Mouse (Mus musculus) C2C12 (cell line): ENCODE data around the gene Fos.

Experiments used
- CTCF ChIP-seq: IDR thresholded peaks from one replicate; pipeline ENCODE4 v1.5.1; 2011; ENCODE audit not compliant: control insufficient read depth, insufficient read depth, insufficient read length
- FOSL1 ChIP-seq: IDR thresholded peaks from one replicate; pipeline ENCODE4 v1.8.0; 2011; ENCODE audit warnings: mild to moderate bottlenecking, low read length; ENCODE audit not compliant: poor library complexity, insufficient read depth, severe bottlenecking
- MAX ChIP-seq: IDR thresholded peaks from one replicate; pipeline ENCODE4 v1.6.1; 2011; ENCODE audit warnings: mild to moderate bottlenecking, control low read depth

DNA sequence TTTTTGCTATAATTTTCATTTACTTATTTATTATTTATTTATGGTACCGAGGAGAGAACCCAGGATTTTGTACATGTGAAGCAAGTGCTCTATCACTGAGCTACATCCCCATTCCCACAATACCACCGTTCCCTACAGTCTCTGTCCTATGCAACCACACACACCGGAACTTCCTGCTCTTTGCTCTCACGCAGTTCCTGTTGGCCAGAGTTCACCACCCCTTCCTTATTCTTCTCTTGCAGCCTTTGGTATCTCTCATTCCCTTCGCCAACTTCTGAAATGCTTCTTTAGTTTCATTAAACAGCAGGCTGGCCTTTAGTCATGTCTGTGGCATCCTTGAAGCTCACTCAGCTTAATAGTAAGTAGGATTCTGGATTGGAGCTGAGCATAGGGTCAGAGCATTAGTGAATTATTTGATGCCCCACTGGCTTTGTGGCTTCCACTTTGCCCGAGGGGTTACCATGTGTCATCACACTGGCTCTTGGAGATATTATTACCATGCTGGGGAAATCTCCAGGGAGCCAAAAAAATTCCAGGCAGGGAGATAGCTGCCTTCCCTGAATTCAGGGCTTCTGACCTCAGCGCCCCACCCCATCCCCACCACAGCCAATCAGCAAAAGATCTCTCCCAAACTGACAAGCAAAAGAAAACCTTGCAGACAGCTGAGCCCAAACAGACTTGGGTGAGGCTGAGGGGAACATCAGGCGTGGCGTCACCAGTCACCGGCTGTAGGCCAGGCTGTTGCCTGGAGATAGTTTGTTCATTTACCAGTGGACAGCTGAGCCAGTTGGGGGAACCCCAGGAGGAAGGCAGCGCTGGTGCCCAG lies 23.8 kb downstream of the Fos start:
- no peak for TF ChIP-seq CTCF
- TF ChIP-seq MAX = no peak
- no peak for TF ChIP-seq FOSL1
